ENCODE assay signal across 9 mouse cellular contexts in genomic region chrX:52745462-52745861, GRCm38 (mm10). TPM values are rescaled to one million over a fixed set of nuclear protein-coding genes. Genes with fewer than 3 reads are reported as not detected.
DNase-seq lines count a peak whose midpoint lies in the region; ATAC-seq and TF ChIP-seq lines count a peak whose summit lies in the region.
"Had no signal": no experiment of that assay in that cellular context is flagged by ENCODE, and none has a peak within 500 bp of the region (broad histone marks: within the 10 kb centered on the region; RNA-seq: fewer than 3 reads in every experiment).

No protein-coding gene starts in this region.

- no peaks in the 10 kb centered on the region for H3K4me1 ChIP-seq in heart, postnatal 0 days (ENCODE audit: control insufficient read depth, insufficient read depth)
- no peaks in the 10 kb centered on the region for H3K4me1 ChIP-seq in heart, adult 2 months (ENCODE audit: control insufficient read depth, insufficient read depth, low read length)
- H3K4me1 ChIP-seq in limb, embryonic 13.5 days, result peaks cover 4% of the 10 kb centered on the region; the same call in 1 of the 2 replicates

- H3K9ac ChIP-seq in heart, postnatal 0 days (replicated peaks; ENCODE audit: low read depth, low read length), result no peak overlapping the region
- H3K9ac ChIP-seq in heart, adult 2 months (ENCODE audit: low read depth, low read length), result no peak overlapping the region
- H3K9ac ChIP-seq in limb, embryonic 13.5 days, result no peak overlapping the region

- H3K79me2 ChIP-seq in heart, adult 2 months (replicated peaks; ENCODE audit: control insufficient read depth, insufficient read depth, low read length), result no peaks in the 10 kb centered on the region

- TF ChIP-seq POLR2A in heart, adult 2 months (IDR thresholded peaks at IDR 0.05; ENCODE audit: insufficient read depth, low read depth, low read length), result no peak

- no peak for TF ChIP-seq EP300 in heart, postnatal 0 days (IDR thresholded peaks at IDR 0.05; ENCODE audit: low read depth)
- TF ChIP-seq EP300 in heart, adult 2 months (IDR thresholded peaks at IDR 0.05; ENCODE audit: insufficient read depth, low read depth, low read length), result no peak

- H3K4me3 ChIP-seq in heart, postnatal 0 days (ENCODE audit: low read depth, low read length), result peak overlapping the region; percentile 52; the same call in 1 of the 2 replicates
- no peak overlapping the region for H3K4me3 ChIP-seq in heart, adult 2 months
- peak overlapping the region; percentile 48; the same call in 1 of the 2 replicates for H3K4me3 ChIP-seq in limb, embryonic 13.5 days

- no peak for DNase-seq in heart, postnatal 0 days (ENCODE audit: low spot score)
- no peak for DNase-seq in heart, adult 2 months
- DNase-seq in thymus, postnatal 14 days, result peak; percentile 27
- DNase-seq in thymus, postnatal 10 days (ENCODE audit: low spot score in 2 of 2), result no peak
- DNase-seq in thymus, postnatal 4 days, result peak; percentile 31
- no peak for DNase-seq in urinary bladder, postnatal 36 days (ENCODE audit: low spot score in 2 of 2)
- no peak for DNase-seq in ovary, postnatal 10 days (ENCODE audit: low spot score)

- no peaks in the 10 kb centered on the region for H3K36me3 ChIP-seq in heart, postnatal 0 days (replicated peaks; ENCODE audit: control insufficient read depth, insufficient read depth, low read length)
- no peaks in the 10 kb centered on the region for H3K36me3 ChIP-seq in heart, adult 2 months (ENCODE audit: control insufficient read depth, insufficient read depth, low read length)
- H3K36me3 ChIP-seq in limb, embryonic 13.5 days, result no peaks in the 10 kb centered on the region

- no peak overlapping the region; the same call in 1 of the 2 replicates for H3K4me2 ChIP-seq in heart, postnatal 0 days (ENCODE audit: low read depth, low read length)
- H3K4me2 ChIP-seq in limb, embryonic 13.5 days (replicated peaks), result peak overlapping the region; percentile 90

- intact Hi-C loops in heart, adult 2 months (cut with DNase I), result no loop called here

- 15% methylated on average over 8 of the region's 8 CpGs for WGBS in heart, postnatal 0 days
- 14% methylated on average over 8 of the region's 8 CpGs for whole genome bisulfite sequencing in heart, adult 2 months
- WGBS in limb, embryonic 13.5 days, result 8% methylated on average over 8 of the region's 8 CpGs

- no peak for ATAC-seq in heart, postnatal 0 days (ENCODE audit: insufficient read depth, low read depth)
- no peak for ATAC-seq in limb, embryonic 13.5 days (ENCODE audit: low FRiP score, low read depth)
- ATAC-seq: Patski had no signal

- no peak for TF ChIP-seq CTCF in heart, postnatal 0 days (IDR thresholded peaks at IDR 0.05; ENCODE audit: low read depth)
- TF ChIP-seq CTCF in heart, adult 2 months (IDR thresholded peaks at IDR 0.05), result no peak

- H3K27ac ChIP-seq in heart, postnatal 0 days (ENCODE audit: low read depth), result no peak overlapping the region
- no peak overlapping the region for H3K27ac ChIP-seq in heart, adult 2 months
- no peak overlapping the region for H3K27ac ChIP-seq in limb, embryonic 13.5 days

- H3K27me3 ChIP-seq in heart, postnatal 0 days (ENCODE audit: control insufficient read depth, insufficient read depth, low read length), result peaks cover 19% of the 10 kb centered on the region; the same call in 1 of the 2 replicates
- H3K27me3 ChIP-seq in heart, adult 2 months (ENCODE audit: control insufficient read depth, insufficient read depth, low read length), result peaks cover 2% of the 10 kb centered on the region; the same call in 1 of the 2 replicates
- peaks cover 35% of the 10 kb centered on the region for H3K27me3 ChIP-seq in limb, embryonic 13.5 days

- no peaks in the 10 kb centered on the region for H3K9me3 ChIP-seq in heart, postnatal 0 days (replicated peaks; ENCODE audit: control insufficient read depth, low read length)
- no peaks in the 10 kb centered on the region for H3K9me3 ChIP-seq in limb, embryonic 13.5 days

RNA-seq across cellular contexts. Expression of gene Ccdc160, which starts 45.5 kb away (rescaled TPM):
- not detected in 2 replicates for total RNA-seq in heart, postnatal 0 days (2014; rRNA removed; ENCODE audit: low replicate concordance)
- 0.56 and 0.72 TPM in 2 replicates for polyA plus RNA-seq in heart, postnatal 0 days (2015; fragmentation: Nextera tagmentation; extraction: Ambion mirVana)
- total RNA-seq in heart, adult 2 months (2021), result under 1 TPM in 1 of 2 experiments, not detected in 1; 0.42 TPM
- 0.18 TPM in 1 of 2 replicates, not detected in the other for polyA plus RNA-seq in heart, adult 2 months (2012; rRNA removed)
- 0.37 and 0.52 TPM in 2 replicates for polyA plus RNA-seq in limb, embryonic 13.5 days (2015; fragmentation: Nextera tagmentation; extraction: Ambion mirVana)

Comparison
In these comparisons a context has a peak if more than half of its experiments do, and no peak if none do; other contexts are left out.
1. DNase-seq: peak in thymus, postnatal 14 days (single experiment) and thymus, postnatal 4 days (single experiment); none in heart, postnatal 0 days (single experiment), heart, adult 2 months (0 of 2), thymus, postnatal 10 days (0 of 2), urinary bladder, postnatal 36 days (0 of 2) and ovary, postnatal 10 days (single experiment).